Mouse (Mus musculus) heart, adult 2 months (tissue): Measurements from ENCODE around the gene Plekhd1. TPM values are rescaled to one million over a fixed set of nuclear protein-coding genes. Genes with fewer than 3 reads are reported as not detected.
A peak's percentile ranks its signal among the peaks of the same experiment; 100 is the strongest.

Experiments used
- DNase-seq, 2 experiments: peaks; one replicate each; pipeline ENCODE4 v3.0.0; 2021
- H3K27ac ChIP-seq: fragments of 200-600 bp; 2 replicates; pipeline ENCODE4 v1.8.1; 2022
- H3K27me3 ChIP-seq: fragments of 200-500 bp; 2 replicates; pipeline ENCODE4 v1.6.1; 2012; ENCODE audit warnings: mild to moderate bottlenecking, low read length, inconsistent platforms, mixed read lengths; ENCODE audit not compliant: control insufficient read depth, insufficient read depth
- H3K36me3 ChIP-seq: fragments of 200-500 bp; 2 replicates; pipeline ENCODE4 v1.6.1; 2012; ENCODE audit warnings: low read length, inconsistent platforms; ENCODE audit not compliant: control insufficient read depth, insufficient read depth
- H3K4me1 ChIP-seq: fragments of 200-500 bp; 2 replicates; pipeline ENCODE4 v1.6.1; 2011; ENCODE audit warnings: low read length; ENCODE audit not compliant: control insufficient read depth, insufficient read depth
- H3K4me3 ChIP-seq: fragments of 200-600 bp; 2 replicates; pipeline ENCODE4 v1.8.1; 2022
- H3K79me2 ChIP-seq: fragments of 200-500 bp; replicated peaks from 2 replicates; pipeline ENCODE4 v1.6.1; 2012; ENCODE audit warnings: mild to moderate bottlenecking, inconsistent platforms, low read length, moderate library complexity, mixed read lengths; ENCODE audit not compliant: control insufficient read depth, insufficient read depth
- H3K9ac ChIP-seq: fragments of 200-500 bp; 2 replicates; pipeline ENCODE4 v1.6.1; 2012; ENCODE audit warnings: low read depth, mild to moderate bottlenecking, control low read depth, inconsistent platforms, low read length, mixed read lengths
- CTCF ChIP-seq: fragments of 200-600 bp; IDR thresholded peaks from 2 replicates; pipeline ENCODE4 v1.8.1; 2022; ENCODE audit warnings: antibody characterized with exemption, mild to moderate bottlenecking, moderate library complexity
- EP300 ChIP-seq: fragments of 200-500 bp; IDR thresholded peaks from 2 replicates; pipeline ENCODE4 v1.6.1; 2011; ENCODE audit warnings: low read depth, low read length, control low read depth; ENCODE audit not compliant: insufficient read depth
- POLR2A ChIP-seq: fragments of 200-500 bp; IDR thresholded peaks from 2 replicates; pipeline ENCODE4 v1.6.1; 2011; ENCODE audit warnings: mild to moderate bottlenecking, low read depth, low read length, control low read depth; ENCODE audit not compliant: insufficient read depth
- WGBS: fragments of 180-500 bp; shearing (Covaris S2); methylation state at CpG from one replicate; pipeline ENCODE4 v1.1.7; 2018; 5-methylcytosine and 5-hydroxymethylcytosine counted together
- intact Hi-C: fragments of 180-260 bp; cut with DNase I; formaldehyde crosslinking; loops from one replicate; pipeline ENCODE4 v1.15.1; 2025
- polyA plus RNA-seq: library from polyadenylated mRNA; depleted of rRNA; stranded (reverse); fragments of >200 nt; gene quantifications from 2 replicates; pipeline ENCODE4 v1.2.3, GENCODE M21; 2012; rRNA removed
- total RNA-seq, 2 experiments: library from RNA; stranded (reverse); gene quantifications; 2 replicates each; pipeline ENCODE4 v1.2.3; 2021

The Plekhd1 gene
- total and polyA plus RNA-seq, 3 experiments: 0.27 TPM; not detected in 2

DNA sequence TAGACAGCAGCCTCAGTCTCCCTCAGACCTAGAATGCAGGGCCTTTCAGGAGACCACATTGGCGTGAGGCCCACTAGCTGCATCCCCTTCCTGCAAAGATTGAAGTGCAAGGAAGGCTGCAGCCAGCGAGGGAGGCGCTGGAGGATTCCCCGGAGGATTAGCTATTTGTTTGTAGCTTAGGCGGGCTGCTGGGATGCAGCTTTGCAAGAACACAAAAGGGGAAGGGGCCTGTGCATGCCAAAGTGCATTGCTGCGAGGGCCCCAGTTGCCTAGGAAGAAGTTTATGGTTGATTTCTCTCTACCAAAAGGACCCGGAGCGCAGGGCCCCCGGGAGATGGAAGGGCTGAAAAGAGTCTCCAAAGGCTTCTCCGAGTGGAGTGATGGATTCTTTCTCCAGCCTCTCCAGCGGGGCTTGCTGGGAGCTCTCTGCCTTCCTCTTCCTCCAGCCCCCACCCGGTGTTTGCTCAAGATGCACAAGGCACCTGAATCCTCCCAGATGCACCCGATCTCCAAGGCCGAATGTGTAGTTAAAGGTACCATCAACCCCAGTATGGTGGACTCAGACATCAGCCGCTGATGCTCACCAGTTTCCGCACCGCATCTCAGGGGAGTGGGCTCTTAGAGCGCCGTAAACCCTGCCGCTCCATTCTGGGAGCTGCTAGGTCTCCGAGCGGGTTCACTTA lies 67.5 kb downstream of the Plekhd1 start:
- Histone ChIP-seq H3K79me2 (no peaks in the 10 kb centered on the region), H3K27me3 (peaks cover 15% of the 10 kb centered on the region), H3K9ac (no peak overlapping the region), H3K4me1 (no peaks in the 10 kb centered on the region), H3K36me3 (no peaks in the 10 kb centered on the region), H3K27ac (no peak overlapping the region), H3K4me3 (peak overlapping the region; percentile 39)
- intact Hi-C loops: loop anchor here (2.0 kb wide), 1 partner anchor 29 kb away; no protein-coding TSS in a partner anchor
- TF ChIP-seq CTCF: no peak
- DNase-seq: peak in 1 of 2 experiments; percentile 37
- 5% methylated on average over 22 of the region's 22 CpGs for WGBS

DNA sequence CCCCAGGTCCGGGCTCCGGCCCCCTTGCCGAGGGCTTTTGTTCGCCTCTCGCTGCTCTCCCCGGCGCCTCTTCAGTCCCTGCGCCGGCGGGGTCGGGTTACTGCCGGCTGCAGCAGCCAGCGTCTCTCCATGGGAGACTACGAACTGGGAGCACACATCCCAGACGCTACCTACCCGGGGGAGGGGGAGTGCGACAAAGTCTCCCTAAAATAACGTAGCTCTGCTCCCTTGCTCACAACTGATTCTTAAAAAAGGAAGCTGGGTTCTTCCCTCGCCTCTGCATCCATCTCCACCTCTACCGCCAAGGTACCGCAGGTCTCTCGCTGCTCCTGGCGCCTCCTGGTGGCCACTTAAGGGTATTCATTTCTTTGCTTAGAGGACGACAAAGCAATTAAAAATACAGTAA lies 68.0 kb downstream of the Plekhd1 start, which contains the start of gene Ccdc177:
Gene Ccdc177 (minus strand): TSS at position 292 of the 406 bp plus-strand sequence.
- no peak within 1 kb of the TSS for H3K9ac ChIP-seq

DNA sequence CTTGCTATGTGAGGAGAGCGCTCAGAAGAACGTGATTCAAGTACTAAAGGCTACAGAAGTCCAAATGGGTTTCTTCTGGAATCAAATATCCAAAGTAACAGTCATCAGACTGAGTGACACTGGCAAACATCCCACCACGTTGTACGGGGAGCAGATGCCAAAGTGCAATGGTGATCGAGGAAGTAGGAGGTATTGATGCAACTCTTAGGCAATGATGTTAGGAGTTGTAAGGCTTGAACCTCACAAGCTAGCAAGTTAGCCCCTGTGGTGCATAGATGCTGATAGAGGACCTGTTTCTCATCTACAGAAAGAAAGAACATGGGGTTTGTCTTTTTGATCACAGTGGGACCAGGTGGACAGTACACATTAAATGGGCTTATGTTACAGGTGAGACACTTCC lies 70.6 kb downstream of the Plekhd1 start:
- H3K79me2 ChIP-seq: no peaks in the 10 kb centered on the region
- H3K27me3 ChIP-seq: peaks cover 15% of the 10 kb centered on the region
- H3K36me3 ChIP-seq: no peaks in the 10 kb centered on the region
- 65% methylated on average over 5 of the region's 5 CpGs for WGBS
- H3K4me3 ChIP-seq: no peak overlapping the region
- no peak overlapping the region for H3K27ac ChIP-seq
- no peak for DNase-seq
- TF ChIP-seq POLR2A (no peak), CTCF (no peak), EP300 (no peak)
- no peaks in the 10 kb centered on the region for H3K4me1 ChIP-seq
- no peak overlapping the region for H3K9ac ChIP-seq
- intact Hi-C loops: no loop called here

More for the DNA sequence above, 68.0 kb downstream of the Plekhd1 start, which contains the start of gene Ccdc177:
- under 1% methylated on average over 24 of the region's 24 CpGs for WGBS
- Histone ChIP-seq H3K36me3 (no peaks in the 10 kb centered on the region), H3K4me1 (no peaks in the 10 kb centered on the region), H3K4me3 (peak within 1 kb of the TSS; percentile 39), H3K79me2 (no peaks in the 10 kb centered on the region), H3K27ac (no peak within 1 kb of the TSS), H3K27me3 (peaks cover 15% of the 10 kb centered on the region)
- intact Hi-C loops: no loop called here
- TF ChIP-seq CTCF (peak; percentile 96), POLR2A (no peak)
- peak; percentile 68 to 78 for DNase-seq

DNA sequence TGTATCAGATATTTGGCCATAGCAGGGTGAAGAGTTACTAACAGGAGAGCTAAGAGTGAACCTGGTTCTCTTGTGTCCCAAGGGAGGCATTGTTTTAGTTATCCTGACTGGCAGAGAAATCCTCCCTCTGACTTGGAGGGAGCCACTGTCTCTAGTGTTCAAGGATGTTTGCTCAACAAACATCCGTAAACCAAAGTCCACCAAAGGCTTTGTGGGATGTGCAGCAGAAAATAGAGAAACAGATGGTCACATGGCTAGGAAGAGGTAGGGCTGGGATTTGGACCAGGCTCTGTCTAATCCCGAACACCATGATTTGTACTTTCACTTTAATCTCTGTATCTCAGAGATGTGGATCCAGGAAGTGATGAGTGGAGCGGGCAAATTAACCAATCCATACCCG lies 71.7 kb downstream of the Plekhd1 start:
- intact Hi-C loops: no loop called here
- H3K4me3 ChIP-seq: no peak overlapping the region
- H3K27ac ChIP-seq: no peak overlapping the region; the same call in 1 of the 2 replicates
- no peak for TF ChIP-seq EP300
- TF ChIP-seq POLR2A: no peak
- TF ChIP-seq CTCF: no peak
- no peak overlapping the region for H3K9ac ChIP-seq
- H3K4me1 ChIP-seq: no peaks in the 10 kb centered on the region
- DNase-seq: no peak
- H3K79me2 ChIP-seq: no peaks in the 10 kb centered on the region
- 40% methylated on average over 4 of the region's 4 CpGs for WGBS
- peaks cover 7% of the 10 kb centered on the region for H3K27me3 ChIP-seq
- no peaks in the 10 kb centered on the region for H3K36me3 ChIP-seq

DNA sequence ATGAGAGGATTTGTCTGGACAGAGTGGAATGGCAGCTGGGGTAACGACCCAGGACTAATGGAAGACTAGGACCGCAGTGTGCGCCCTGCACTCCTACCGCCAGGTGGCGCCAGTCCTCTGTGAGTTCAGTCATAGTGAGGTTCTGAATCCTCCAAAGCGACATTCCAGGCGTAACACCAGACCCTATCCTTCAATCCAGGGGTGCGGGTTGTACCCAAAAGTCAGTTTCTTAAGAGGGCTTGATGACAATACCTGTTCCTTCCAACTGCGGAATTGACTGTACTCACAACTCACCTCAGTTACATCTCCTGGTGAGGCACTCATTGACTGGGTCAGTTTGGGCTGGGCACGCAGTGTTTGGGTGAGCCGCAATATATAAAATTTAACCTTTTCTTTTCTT lies 77.3 kb downstream of the Plekhd1 start:
- Histone ChIP-seq H3K36me3 (no peaks in the 10 kb centered on the region), H3K4me3 (no peak overlapping the region), H3K79me2 (no peaks in the 10 kb centered on the region), H3K27ac (no peak overlapping the region), H3K9ac (no peak overlapping the region), H3K4me1 (no peaks in the 10 kb centered on the region), H3K27me3 (no peaks in the 10 kb centered on the region)
- DNase-seq: peak; percentile 68 to 84
- intact Hi-C loops: loop anchor here (1.0 kb wide), 1 partner anchor 126 kb away; no protein-coding TSS in a partner anchor
- 18% methylated on average over 11 of the region's 11 CpGs for WGBS
- TF ChIP-seq CTCF: no peak
- TF ChIP-seq POLR2A: no peak
- peak; percentile 86; the same call in 1 of the 2 replicates for TF ChIP-seq EP300

Other genes with a start within 250 kb of the Plekhd1 start
- 10 to 100 TPM; 12.9 to 16.8 TPM for gene Exd2, start 229.5 kb upstream of the Plekhd1 start, total RNA-seq
- gene Exd2, start 229.5 kb upstream of the Plekhd1 start, polyA plus RNA-seq: 10.2 and 16.4 TPM in 2 replicates
- 1 to 10 TPM; 2.0 to 3.0 TPM for gene Galnt16, start 174.3 kb upstream of the Plekhd1 start, total RNA-seq
- 3.0 and 3.4 TPM in 2 replicates for gene Galnt16, start 174.3 kb upstream of the Plekhd1 start, polyA plus RNA-seq
- 10 to 100 TPM; 15.6 to 17.4 TPM for gene Slc39a9, start 48.7 kb upstream of the Plekhd1 start, total RNA-seq
- gene Slc39a9, start 48.7 kb upstream of the Plekhd1 start, polyA plus RNA-seq: 18.1 and 24.7 TPM in 2 replicates
- 10 to 100 TPM; 17.9 to 23.8 TPM for gene Erh, start 48.2 kb upstream of the Plekhd1 start, total RNA-seq
- gene Erh, start 48.2 kb upstream of the Plekhd1 start, polyA plus RNA-seq: 22.4 and 29.5 TPM in 2 replicates
- gene Ccdc177, start 68.1 kb downstream of the Plekhd1 start, total RNA-seq: under 1 TPM in 1 of 2 experiments, not detected in 1; 0.05 TPM
- not detected in 2 replicates for gene Ccdc177, start 68.1 kb downstream of the Plekhd1 start, polyA plus RNA-seq
- gene Susd6, start 97.9 kb downstream of the Plekhd1 start, total RNA-seq: 10 to 100 TPM; 67.4 to 78.6 TPM
- gene Susd6, start 97.9 kb downstream of the Plekhd1 start, polyA plus RNA-seq: 50.1 and 75.8 TPM in 2 replicates